Mouse (Mus musculus) yolk sac, embryonic 10.5 days (tissue): ENCODE data around the gene Nup107.
"Not testable (repeated sequence)": the region's sequence is repeated elsewhere in the genome, so short reads cannot be mapped to it uniquely, and the experiment has no call there.

ENCODE experiments used
- DNase-seq: peaks from one replicate; pipeline ENCODE4 v3.0.0-alpha.2; 2017; ENCODE audit warnings: low spot score

Gene Nup107

DNA sequence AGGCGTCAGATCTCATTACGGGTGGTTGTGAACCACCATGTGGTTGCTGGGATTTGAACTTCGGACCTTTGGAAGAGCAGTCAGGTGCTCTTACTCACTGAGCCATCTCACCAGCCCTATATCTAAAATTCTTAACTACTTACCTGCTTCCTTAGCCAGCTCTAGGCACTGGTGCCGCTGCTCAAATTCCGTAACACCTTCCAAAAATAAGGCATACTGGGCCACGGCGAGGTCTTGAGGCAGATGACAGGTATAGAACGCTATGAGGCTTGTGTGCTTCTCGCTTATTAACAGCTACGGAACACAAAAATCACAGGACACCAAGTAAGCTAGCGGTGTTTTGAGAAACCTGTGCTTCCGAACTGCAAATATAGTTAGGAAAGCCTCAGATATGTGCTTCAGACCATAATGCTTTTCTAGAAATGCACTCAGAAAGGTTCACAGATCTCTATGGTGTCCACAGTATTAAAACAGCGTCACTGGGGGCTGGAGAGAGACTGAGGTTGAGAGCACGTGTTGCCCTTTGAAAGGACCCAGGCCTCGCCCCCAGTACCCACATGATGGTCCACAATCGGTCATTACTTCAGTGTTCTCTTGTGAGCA is 28.8 kb downstream of the Nup107 start:
- no peak for DNase-seq

DNA sequence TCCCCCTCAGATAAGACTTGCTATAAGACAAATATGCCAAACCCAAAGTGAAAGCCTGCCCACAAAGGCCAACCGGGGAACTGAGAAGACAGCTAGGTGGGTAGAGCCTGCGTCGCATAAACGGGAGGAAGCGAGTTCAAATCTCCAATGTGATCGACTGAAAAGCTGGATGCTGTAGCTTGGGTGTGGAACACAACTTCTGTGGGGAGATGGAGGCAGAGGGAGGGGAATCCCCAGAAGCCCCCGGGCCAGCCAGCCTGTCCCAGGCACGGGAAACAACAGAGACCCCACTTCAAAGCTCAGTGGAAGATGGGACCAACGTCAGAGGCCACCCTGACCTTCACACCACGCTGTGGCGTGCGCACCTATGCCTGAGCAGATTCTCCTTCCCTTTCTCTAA is 29.5 kb downstream of the Nup107 start:
- no peak for DNase-seq

DNA sequence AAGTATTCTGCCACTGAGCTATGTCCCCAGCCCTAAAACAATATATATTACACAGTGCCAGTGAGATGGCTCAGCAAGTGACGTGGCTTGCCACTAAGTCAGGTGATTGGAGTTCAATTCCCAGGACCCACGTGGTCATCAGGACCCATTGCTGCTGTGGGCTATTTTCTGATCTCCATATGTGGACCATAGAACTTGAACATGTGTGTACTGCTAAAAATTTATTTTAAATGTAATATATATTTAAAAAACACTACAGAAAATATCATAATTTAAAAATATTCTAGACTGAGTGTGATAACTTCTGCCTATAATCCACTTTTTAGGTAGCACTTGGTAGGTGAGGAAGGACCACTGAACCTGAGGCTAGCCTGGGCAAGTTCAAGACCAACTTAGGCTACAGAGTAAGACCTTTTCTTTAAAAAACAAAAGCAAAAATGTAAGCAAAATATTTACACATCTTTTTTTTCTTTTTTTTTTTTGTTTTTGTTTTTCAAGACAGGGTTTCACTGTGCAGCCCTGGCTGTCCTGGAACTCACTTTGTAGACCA is 30.1 kb downstream of the Nup107 start:
- DNase-seq: no peak

DNA sequence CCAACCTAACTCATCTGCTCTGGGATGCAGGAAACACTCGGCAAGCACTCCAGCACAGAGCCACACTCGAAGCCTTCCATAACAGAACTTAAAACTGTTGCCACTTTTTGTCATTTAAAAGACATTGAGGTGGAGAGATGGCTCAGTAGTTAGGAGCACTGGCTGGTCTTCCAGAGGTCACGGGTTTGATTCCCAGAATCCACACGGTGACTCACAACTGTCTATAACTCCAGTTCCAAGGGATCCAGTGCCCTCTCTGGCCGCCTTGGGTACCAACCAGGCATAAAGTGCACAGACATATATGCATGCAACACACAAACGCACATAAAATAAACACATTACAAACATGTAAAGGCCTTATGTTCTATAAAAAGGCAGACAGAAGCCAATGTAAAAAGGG is 31.0 kb downstream of the Nup107 start:
- no peak for DNase-seq

DNA sequence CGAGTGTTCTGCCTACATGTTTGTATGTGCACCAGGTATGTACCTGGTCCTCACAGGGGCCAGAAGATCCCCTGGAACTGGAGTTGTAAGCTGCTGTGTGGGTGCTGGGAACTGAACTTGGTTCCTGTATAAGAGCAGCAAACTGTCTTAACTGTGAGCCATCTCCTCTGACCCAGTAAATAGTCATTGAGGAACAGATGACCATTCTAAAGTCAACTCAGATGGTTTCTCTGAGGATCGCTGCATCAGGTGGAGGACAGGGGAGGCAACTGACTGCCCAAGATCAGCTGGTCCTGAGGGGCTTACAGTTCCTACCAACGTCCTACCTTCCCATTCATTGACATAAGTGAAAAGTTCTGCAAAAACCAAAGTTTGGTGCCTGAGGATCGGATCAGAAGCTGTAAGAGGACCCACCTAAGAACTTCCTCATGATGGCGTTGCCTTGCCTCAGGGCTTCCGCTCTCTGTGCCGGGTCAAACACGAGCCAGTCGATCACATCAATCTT is 31.6 kb downstream of the Nup107 start:
- no peak for DNase-seq

DNA sequence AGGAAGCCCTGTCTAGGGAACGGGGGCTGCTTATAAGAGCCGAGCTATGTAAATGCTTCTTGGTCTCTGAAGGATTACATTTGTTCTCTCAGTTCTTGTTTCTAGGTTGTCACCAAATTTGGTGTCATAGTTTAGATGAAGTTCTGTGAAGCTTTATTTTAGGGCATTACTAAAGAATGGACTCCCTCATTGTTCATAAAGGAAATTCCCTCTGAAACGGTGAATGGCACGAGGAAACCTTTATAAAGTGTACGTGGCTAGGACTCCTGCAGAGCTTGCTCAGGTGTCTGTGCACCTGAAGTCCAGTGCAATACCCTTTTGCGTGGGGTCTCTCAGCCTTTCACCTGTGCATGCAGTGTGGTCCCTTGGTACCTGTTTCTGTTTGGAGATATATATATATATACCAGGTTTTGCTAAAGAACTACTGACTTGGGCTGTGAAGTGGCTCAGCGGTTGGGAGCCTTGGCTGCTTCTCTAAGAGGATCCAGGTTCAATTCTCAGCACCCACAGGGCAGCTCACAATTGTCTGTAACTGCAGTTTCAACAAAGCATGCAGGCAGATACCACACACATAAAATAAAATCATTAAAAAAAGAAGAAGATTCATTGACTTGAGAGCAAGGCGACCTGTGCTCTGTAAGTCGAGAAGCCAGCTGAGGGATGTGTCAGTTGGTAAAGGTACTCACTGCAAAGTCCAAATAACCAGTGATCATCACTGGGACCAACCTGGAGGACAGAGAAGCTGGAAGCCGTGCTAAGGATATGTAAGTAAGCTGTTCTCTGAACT is 32.5 kb downstream of the Nup107 start:
- DNase-seq: no peak

- no peak for DNase-seq
Observed at GRCm38 (mm10) chr10:117758749-117759727, 33.5 kb downstream of the Nup107 start.

GRCm38 (mm10) chr10:117758344-117758743 is 34.2 kb downstream of the Nup107 start:
- not testable (repeated sequence) for DNase-seq

GRCm38 (mm10) chr10:117757796-117758342 is 34.6 kb downstream of the Nup107 start:
- no peak for DNase-seq

- DNase-seq: no peak
Observed at GRCm38 (mm10) chr10:117757259-117757658, 35.2 kb downstream of the Nup107 start.

- no peak for DNase-seq
Observed at GRCm38 (mm10) chr10:117756784-117757183, 35.7 kb downstream of the Nup107 start.

DNA sequence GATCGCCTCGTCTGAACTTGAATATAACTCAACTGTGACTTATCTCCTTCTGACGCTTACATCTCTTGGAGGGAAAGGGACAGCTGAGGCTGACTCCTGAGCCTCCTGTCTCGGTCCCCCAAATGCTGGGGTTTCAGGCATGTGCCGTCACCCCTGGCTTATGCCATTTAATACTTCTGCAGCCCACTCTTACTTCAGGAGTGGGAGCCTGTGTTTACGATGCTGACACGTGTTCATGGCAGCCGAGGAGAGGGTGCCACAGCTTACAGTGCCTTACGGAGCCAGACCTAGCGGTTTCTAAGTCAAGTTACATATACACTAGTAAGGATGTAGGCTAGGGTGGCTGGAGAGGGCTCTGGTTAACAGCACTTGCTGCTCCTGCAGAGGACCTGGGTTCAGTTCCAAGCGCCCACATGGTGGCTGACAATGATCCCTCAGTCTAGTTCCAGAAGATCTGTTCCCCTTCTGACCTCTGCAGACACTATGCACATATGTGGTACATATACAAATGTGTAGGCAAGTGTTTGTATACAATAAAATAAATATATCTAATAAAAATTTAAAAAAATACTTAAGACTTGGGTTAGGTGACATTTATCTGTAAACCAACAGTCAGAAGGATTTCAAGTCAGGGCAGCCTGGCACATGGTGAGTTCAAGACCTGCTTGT is 36.6 kb downstream of the Nup107 start:
- DNase-seq: no peak

- DNase-seq: no peak
Observed at GRCm38 (mm10) chr10:117755086-117755798, 37.3 kb downstream of the Nup107 start.

DNA sequence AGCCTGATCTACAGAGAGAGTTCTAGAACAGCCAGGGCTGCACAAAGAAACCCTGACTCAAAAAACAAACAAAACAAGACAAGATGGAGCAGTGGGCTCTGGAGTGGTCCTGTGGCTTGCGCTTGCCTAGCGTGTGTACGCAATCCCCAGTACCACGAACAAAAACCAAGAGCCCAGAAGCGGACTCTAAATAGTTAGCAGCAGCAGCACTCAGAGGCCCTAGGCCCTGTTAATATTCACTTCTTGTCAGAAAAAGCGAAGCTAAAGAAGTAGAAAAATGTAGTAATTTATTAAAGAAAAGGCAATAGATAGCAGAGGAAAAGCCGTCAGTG is 37.9 kb downstream of the Nup107 start:
- DNase-seq: no peak

- DNase-seq: no peak
Observed at GRCm38 (mm10) chr10:117753711-117754608, 38.5 kb downstream of the Nup107 start.

DNA sequence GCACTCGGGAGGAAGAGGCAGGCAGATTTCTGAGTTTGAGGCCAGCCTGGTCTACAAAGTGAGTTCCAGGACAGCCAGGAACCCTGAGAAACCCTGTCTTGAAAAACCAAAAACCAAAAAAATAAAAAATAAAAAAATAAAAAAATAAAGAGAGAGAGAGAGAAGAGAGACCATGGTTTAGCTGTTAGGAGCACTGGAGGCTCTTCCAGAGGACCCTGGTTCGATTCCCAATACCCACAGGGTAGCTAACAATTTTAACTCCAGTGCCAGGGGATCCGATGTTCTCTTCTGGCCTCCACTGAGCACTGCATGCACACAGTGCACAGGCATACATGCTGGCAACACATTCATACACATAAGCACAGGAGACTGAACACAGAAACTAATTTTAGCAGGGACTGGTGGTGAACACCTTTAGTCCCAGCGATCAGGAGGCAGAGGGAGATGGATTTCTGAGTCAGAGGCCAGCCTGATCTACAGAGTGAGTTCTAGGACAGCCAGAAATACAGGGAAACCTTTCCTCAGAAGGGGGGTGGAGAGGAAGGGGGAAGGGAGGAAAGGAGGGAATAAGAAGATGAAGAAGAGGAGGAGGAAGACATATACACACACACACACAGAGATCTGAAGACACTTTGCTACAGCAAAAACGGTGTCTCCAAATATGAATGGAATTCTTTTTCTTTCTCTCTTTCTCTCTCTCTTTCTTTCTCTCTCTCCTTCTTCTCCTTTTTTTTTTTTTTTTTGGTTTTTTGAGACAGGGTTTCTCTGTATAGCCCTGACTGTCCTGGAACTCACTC is 39.5 kb downstream of the Nup107 start:
- DNase-seq: no peak

- no peak for DNase-seq
Observed at GRCm38 (mm10) chr10:117752304-117752821, 40.1 kb downstream of the Nup107 start.

GRCm38 (mm10) chr10:117751744-117752143 is 40.8 kb downstream of the Nup107 start:
- no peak for DNase-seq

DNA sequence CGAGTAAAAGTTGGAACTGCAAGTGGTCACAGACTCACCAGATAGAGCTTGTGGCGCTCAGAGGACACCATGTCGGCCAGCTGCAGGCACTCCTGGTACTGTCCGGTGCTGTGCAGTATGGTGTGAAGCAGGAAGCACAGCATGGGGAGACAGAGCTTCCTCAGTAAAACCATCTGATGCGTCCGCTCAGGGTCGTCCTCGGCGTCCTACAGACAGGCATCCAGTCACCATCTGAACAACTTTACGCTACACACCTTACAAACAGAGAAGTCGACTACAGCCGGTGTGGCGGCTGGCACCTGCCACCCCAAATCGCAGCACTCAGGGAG is 41.3 kb downstream of the Nup107 start:
- no peak for DNase-seq
